Mouse (Mus musculus) kidney, adult 2 months (tissue): Measurements from ENCODE around the gene Il9.

Experiments
- CTCF ChIP-seq: fragments of 200-500 bp; conservative IDR thresholded peaks from 2 replicates; pipeline ENCODE4 v1.5.1; 2011; ENCODE audit warnings: low read depth, mild to moderate bottlenecking, control low read depth, low read length, moderate library complexity, mixed read lengths; ENCODE audit not compliant: insufficient read depth, insufficient read length
- POLR2A ChIP-seq: fragments of 200-500 bp; IDR thresholded peaks from one replicate; pipeline ENCODE4 v1.6.1; 2011; ENCODE audit warnings: low read depth, low read length, control low read depth

DNA sequence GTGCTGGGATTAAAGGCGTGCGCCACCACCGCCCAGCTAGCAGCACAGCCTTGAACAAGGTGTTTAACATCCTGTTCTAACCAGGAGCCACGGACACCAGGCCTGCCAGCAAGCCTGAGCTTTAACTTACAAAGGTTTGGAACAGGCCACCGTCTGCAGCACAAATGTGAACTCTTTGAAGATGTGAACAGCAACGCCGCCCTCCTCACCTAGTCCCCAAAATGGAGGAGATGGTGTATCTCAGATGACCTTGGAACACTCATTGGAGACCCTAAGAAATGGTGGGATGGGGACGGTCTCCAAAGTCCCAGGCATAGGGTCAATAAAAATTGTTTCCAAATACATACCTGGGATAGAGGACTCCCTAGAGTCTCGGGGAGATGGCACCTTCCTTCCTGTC lies 9.4 kb downstream of the Il9 start:
- no peak for TF ChIP-seq POLR2A
- TF ChIP-seq CTCF, result no peak
